Mouse (Mus musculus) midbrain, embryonic 14.5 days (tissue): ENCODE measurements around the gene Elovl2. TPM values are rescaled to one million over a fixed set of nuclear protein-coding genes. Genes with fewer than 3 reads are reported as not detected.
A peak's percentile ranks its signal among the peaks of the same experiment; 100 is the strongest.

Source experiments
- ATAC-seq: fragments of 200-750 bp; cut with Nextera tagmentation; 2 replicates; pipeline ENCODE4 v1.8.0; 2017; ENCODE audit warnings: moderate number of reproducible peaks, moderate library complexity; ENCODE audit not compliant: low FRiP score, low TSS enrichment
- DNase-seq: peaks from one replicate; pipeline ENCODE4 v3.0.0-alpha.2; 2015
- H3K27ac ChIP-seq: fragments of 300-500 bp; sonication (generic); replicated peaks from 2 replicates; pipeline ENCODE4 v1.5.1; 2014; ENCODE audit warnings: mild to moderate bottlenecking, low read depth, low read length, moderate library complexity
- H3K27me3 ChIP-seq: fragments of 300-500 bp; sonication (generic); 2 replicates; pipeline ENCODE4 v1.6.1; 2014; ENCODE audit warnings: low read length, control low read depth, mixed read lengths; ENCODE audit not compliant: control insufficient read depth, insufficient read depth
- H3K36me3 ChIP-seq: fragments of 300-500 bp; sonication (generic); 2 replicates; pipeline ENCODE4 v1.6.1; 2014; ENCODE audit warnings: low read length, control low read depth; ENCODE audit not compliant: control insufficient read depth, insufficient read depth
- H3K4me1 ChIP-seq: fragments of 300-500 bp; sonication (generic); 2 replicates; pipeline ENCODE4 v1.6.1; 2014; ENCODE audit warnings: mild to moderate bottlenecking, antibody characterized with exemption, low read length, control low read depth; ENCODE audit not compliant: control insufficient read depth, insufficient read depth
- H3K4me2 ChIP-seq: fragments of 300-500 bp; sonication (generic); 2 replicates; pipeline ENCODE4 v1.6.1; 2014; ENCODE audit warnings: mild to moderate bottlenecking, low read length, moderate library complexity
- H3K4me3 ChIP-seq: fragments of 300-500 bp; sonication (generic); replicated peaks from 2 replicates; pipeline ENCODE4 v1.5.1; 2014; ENCODE audit warnings: low read depth, low read length
- H3K9ac ChIP-seq: fragments of 300-500 bp; sonication (generic); replicated peaks from 2 replicates; pipeline ENCODE4 v1.6.1; 2014; ENCODE audit warnings: mild to moderate bottlenecking, low read length, moderate library complexity
- H3K9me3 ChIP-seq: fragments of 300-500 bp; sonication (generic); 2 replicates; pipeline ENCODE4 v1.6.1; 2016; ENCODE audit warnings: low read length, control low read depth, mixed read lengths; ENCODE audit not compliant: control insufficient read depth
- WGBS: fragments of 180-500 bp; shearing (Covaris S2); extraction: QIAGEN DNeasy Blood & Tissue Kit; methylation state at CpG from one replicate; pipeline ENCODE4 v1.1.7; 2014; 5-methylcytosine and 5-hydroxymethylcytosine counted together
- polyA plus RNA-seq: library from polyadenylated mRNA; unstranded; fragments of >200 nt; fragmentation: Nextera tagmentation; extraction: Ambion mirVana; gene quantifications from 2 replicates; pipeline ENCODE4 v1.2.1, GENCODE M21; 2014

Elovl2 gene
- polyA plus RNA-seq, 1 experiment from 2014 or later = 48.3 TPM

GRCm38 (mm10) chr13:41134901-41135300 lies 85.3 kb downstream of the Elovl2 start:
- Histone ChIP-seq H3K9ac (no peak overlapping the region), H3K9me3 (no peaks in the 10 kb centered on the region), H3K4me1 (no peaks in the 10 kb centered on the region), H3K4me3 (no peak overlapping the region), H3K27me3 (no peaks in the 10 kb centered on the region), H3K36me3 (no peaks in the 10 kb centered on the region), H3K27ac (no peak overlapping the region), H3K4me2 (no peak overlapping the region)
- no peak for ATAC-seq
- 9% methylated on average over 6 of the region's 6 CpGs for WGBS
- peak; percentile 90 for DNase-seq

Other genes with a start within 250 kb of the Elovl2 start
- gene Pak1ip1, start 219.4 kb downstream of the Elovl2 start, polyA plus RNA-seq = 62.9 and 66.0 TPM in 2 replicates
- gene Tmem14c, start 204.1 kb downstream of the Elovl2 start, polyA plus RNA-seq = 127 and 130 TPM in 2 replicates
- 1.7 and 2.1 TPM in 2 replicates for gene Mak, start 140.7 kb downstream of the Elovl2 start, polyA plus RNA-seq
- not detected in 2 replicates for gene Gcm2, start 109.4 kb downstream of the Elovl2 start, polyA plus RNA-seq
- not detected in 2 replicates for gene Sycp2l, start 106.1 kb downstream of the Elovl2 start, polyA plus RNA-seq
- 22.7 and 23.2 TPM in 2 replicates for gene Smim13, start 29.4 kb upstream of the Elovl2 start, polyA plus RNA-seq
- gene Gm17364, start 53.6 kb upstream of the Elovl2 start, polyA plus RNA-seq = not detected in 2 replicates